Mouse (Mus musculus) liver, postnatal 0 days (tissue): ENCODE data around the gene Lcmt1. TPM values are rescaled to one million over a fixed set of nuclear protein-coding genes. Genes with fewer than 3 reads are reported as not detected.

Source experiments
- ATAC-seq: fragments of 200-750 bp; cut with Nextera tagmentation; 2 replicates; pipeline ENCODE4 v1.8.0; 2017; ENCODE audit warnings: mild to moderate bottlenecking, moderate library complexity
- DNase-seq: peaks from one replicate; pipeline ENCODE4 v3.0.0-alpha.2; 2016
- H3K27ac ChIP-seq: fragments of 300-500 bp; sonication (generic); 2 replicates; pipeline ENCODE4 v1.5.1; 2014; ENCODE audit warnings: antibody characterized with exemption, moderate library complexity, mild to moderate bottlenecking, low read depth
- H3K27me3 ChIP-seq: fragments of 300-500 bp; sonication (generic); 2 replicates; pipeline ENCODE4 v1.6.1; 2014; ENCODE audit warnings: low read length, control low read depth, mixed read lengths; ENCODE audit not compliant: insufficient read depth
- H3K36me3 ChIP-seq: fragments of 300-500 bp; sonication (generic); replicated peaks from 2 replicates; pipeline ENCODE4 v1.6.1; 2014; ENCODE audit warnings: mild to moderate bottlenecking, control low read depth, low read length, moderate library complexity, mixed read lengths; ENCODE audit not compliant: insufficient read depth
- H3K4me1 ChIP-seq: fragments of 300-500 bp; sonication (generic); 2 replicates; pipeline ENCODE4 v1.6.1; 2014; ENCODE audit warnings: antibody characterized with exemption, mild to moderate bottlenecking, control low read depth; ENCODE audit not compliant: insufficient read depth
- H3K4me2 ChIP-seq: fragments of 300-500 bp; sonication (generic); 2 replicates; pipeline ENCODE4 v1.6.1; 2014; ENCODE audit warnings: low read depth, mild to moderate bottlenecking, low read length, moderate library complexity, mixed read lengths
- H3K4me3 ChIP-seq: fragments of 300-500 bp; sonication (generic); 2 replicates; pipeline ENCODE4 v1.5.1; 2014; ENCODE audit warnings: low read depth, low read length
- H3K9ac ChIP-seq: fragments of 300-500 bp; sonication (generic); replicated peaks from 2 replicates; pipeline ENCODE4 v1.6.1; 2014; ENCODE audit warnings: mild to moderate bottlenecking, moderate library complexity
- H3K9me3 ChIP-seq: fragments of 300-500 bp; sonication (generic); 2 replicates; pipeline ENCODE4 v1.6.1; 2016; ENCODE audit warnings: mild to moderate bottlenecking, control low read depth, low read length, mixed read lengths
- CTCF ChIP-seq: sonication (generic); IDR thresholded peaks from 2 replicates; pipeline ENCODE4 v1.5.1; 2016; ENCODE audit warnings: antibody characterized with exemption, low read depth
- EP300 ChIP-seq: IDR thresholded peaks from 2 replicates; pipeline ENCODE4 v1.6.1; 2016; ENCODE audit warnings: antibody characterized with exemption, low read depth, mild to moderate bottlenecking
- WGBS: fragments of 180-500 bp; shearing (Covaris S2); extraction: QIAGEN DNeasy Blood & Tissue Kit; methylation state at CpG from one replicate; pipeline ENCODE4 v1.1.7; 2014; ENCODE audit not compliant: insufficient replicate concordance; 5-methylcytosine and 5-hydroxymethylcytosine counted together
- polyA plus RNA-seq: library from polyadenylated mRNA; unstranded; fragments of >200 nt; fragmentation: Nextera tagmentation; extraction: Ambion mirVana; gene quantifications from 2 replicates; pipeline ENCODE4 v1.2.1, GENCODE M21; 2015

Lcmt1 gene
- polyA plus RNA-seq, 1 experiment from 2014 or later, result 10.8 TPM

- Histone ChIP-seq H3K9ac (no peak overlapping the region), H3K27me3 (no peaks in the 10 kb centered on the region), H3K9me3 (no peaks in the 10 kb centered on the region), H3K4me3 (no peak overlapping the region), H3K27ac (no peak overlapping the region), H3K4me2 (no peak overlapping the region), H3K4me1 (peaks cover 32% of the 10 kb centered on the region), H3K36me3 (no peaks in the 10 kb centered on the region; the same call in none of the 2 replicates)
- WGBS, result 77% methylated on average over 3 of the region's 3 CpGs
- DNase-seq, result no peak
- no peak for TF ChIP-seq EP300
- TF ChIP-seq CTCF, result no peak
- ATAC-seq, result no peak
Measured at GRCm38 (mm10) chr7:123362806-123363205, 6.8 kb upstream of the Lcmt1 start.

- 92% methylated on average over 8 of the region's 8 CpGs for WGBS
- TF ChIP-seq CTCF (no peak), EP300 (no peak)
- H3K4me2 ChIP-seq, result no peak overlapping the region
- H3K27ac ChIP-seq, result no peak overlapping the region
- no peaks in the 10 kb centered on the region for H3K9me3 ChIP-seq
- H3K27me3 ChIP-seq, result no peaks in the 10 kb centered on the region
- no peaks in the 10 kb centered on the region; the same call in none of the 2 replicates for H3K36me3 ChIP-seq
- peaks cover 43% of the 10 kb centered on the region for H3K4me1 ChIP-seq
- ATAC-seq (no peak), DNase-seq (no peak)
- H3K4me3 ChIP-seq, result no peak overlapping the region
- no peak overlapping the region for H3K9ac ChIP-seq
Measured at GRCm38 (mm10) chr7:123363971-123364370, 5.6 kb upstream of the Lcmt1 start.

- Histone ChIP-seq H3K27me3 (no peaks in the 10 kb centered on the region), H3K36me3 (no peaks in the 10 kb centered on the region; the same call in 1 of the 2 replicates), H3K4me3 (peak overlapping the region; percentile 9; the same call in 1 of the 2 replicates), H3K27ac (peak overlapping the region; percentile 53), H3K4me2 (peak overlapping the region; percentile 97), H3K9me3 (no peaks in the 10 kb centered on the region), H3K4me1 (peaks cover 45% of the 10 kb centered on the region), H3K9ac (peak overlapping the region; percentile 32; the same call in 1 of the 2 replicates)
- DNase-seq, result no peak
- no peak for TF ChIP-seq CTCF
- peak; percentile 86 for TF ChIP-seq EP300
- 44% methylated on average over 7 of the region's 7 CpGs for WGBS
- peak; percentile 7; the same call in 1 of the 2 replicates for ATAC-seq
Measured at GRCm38 (mm10) chr7:123365876-123366741, 3.5 kb upstream of the Lcmt1 start.

GRCm38 (mm10) chr7:123366806-123367205 is 2.8 kb upstream of the Lcmt1 start:
- H3K9me3 ChIP-seq, result no peaks in the 10 kb centered on the region
- TF ChIP-seq CTCF (no peak), EP300 (no peak)
- no peaks in the 10 kb centered on the region for H3K27me3 ChIP-seq
- ATAC-seq (no peak), DNase-seq (no peak)
- H3K9ac ChIP-seq, result no peak overlapping the region
- WGBS, result 71% methylated on average over 8 of the region's 8 CpGs
- peak overlapping the region; percentile 97 for H3K4me2 ChIP-seq
- H3K36me3 ChIP-seq, result no peaks in the 10 kb centered on the region; the same call in 1 of the 2 replicates
- H3K27ac ChIP-seq, result no peak overlapping the region
- H3K4me3 ChIP-seq, result no peak overlapping the region
- H3K4me1 ChIP-seq, result peaks cover 45% of the 10 kb centered on the region

- Histone ChIP-seq H3K4me2 (peak overlapping the region; percentile 97), H3K9me3 (no peaks in the 10 kb centered on the region), H3K4me1 (peaks cover 45% of the 10 kb centered on the region), H3K4me3 (peak overlapping the region; percentile 65), H3K9ac (peak overlapping the region; percentile 50; the same call in 1 of the 2 replicates), H3K36me3 (no peaks in the 10 kb centered on the region; the same call in 1 of the 2 replicates), H3K27ac (peak overlapping the region; percentile 42; the same call in 1 of the 2 replicates), H3K27me3 (no peaks in the 10 kb centered on the region)
- WGBS, result 72% methylated on average over 16 of the region's 16 CpGs
- ATAC-seq (no peak), DNase-seq (no peak)
- TF ChIP-seq CTCF (no peak), EP300 (no peak)
Measured at GRCm38 (mm10) chr7:123367218-123368150, 2.1 kb upstream of the Lcmt1 start.

GRCm38 (mm10) chr7:123368187-123368586 is 1.4 kb upstream of the Lcmt1 start:
- WGBS, result 35% methylated on average over 2 of the region's 2 CpGs
- Histone ChIP-seq H3K4me2 (peak overlapping the region; percentile 97), H3K9me3 (no peaks in the 10 kb centered on the region), H3K4me1 (peaks cover 45% of the 10 kb centered on the region), H3K27ac (peak overlapping the region; percentile 42; the same call in 1 of the 2 replicates), H3K9ac (peak overlapping the region; percentile 50), H3K4me3 (peak overlapping the region; percentile 65), H3K27me3 (no peaks in the 10 kb centered on the region), H3K36me3 (no peaks in the 10 kb centered on the region; the same call in 1 of the 2 replicates)
- DNase-seq, result no peak
- no peak for ATAC-seq
- TF ChIP-seq EP300, result no peak
- TF ChIP-seq CTCF, result no peak
